Mouse (Mus musculus): Measurements from ENCODE around the gene Sphk1. TPM values are rescaled to one million over a fixed set of nuclear protein-coding genes. Genes with fewer than 3 reads are reported as not detected.
A peak's percentile ranks its signal among the peaks of the same experiment; 100 is the strongest.

Gene Sphk1
- 3.3 and 4.2 TPM in 2 replicates for polyA plus RNA-seq (2012; rRNA removed)

DNA sequence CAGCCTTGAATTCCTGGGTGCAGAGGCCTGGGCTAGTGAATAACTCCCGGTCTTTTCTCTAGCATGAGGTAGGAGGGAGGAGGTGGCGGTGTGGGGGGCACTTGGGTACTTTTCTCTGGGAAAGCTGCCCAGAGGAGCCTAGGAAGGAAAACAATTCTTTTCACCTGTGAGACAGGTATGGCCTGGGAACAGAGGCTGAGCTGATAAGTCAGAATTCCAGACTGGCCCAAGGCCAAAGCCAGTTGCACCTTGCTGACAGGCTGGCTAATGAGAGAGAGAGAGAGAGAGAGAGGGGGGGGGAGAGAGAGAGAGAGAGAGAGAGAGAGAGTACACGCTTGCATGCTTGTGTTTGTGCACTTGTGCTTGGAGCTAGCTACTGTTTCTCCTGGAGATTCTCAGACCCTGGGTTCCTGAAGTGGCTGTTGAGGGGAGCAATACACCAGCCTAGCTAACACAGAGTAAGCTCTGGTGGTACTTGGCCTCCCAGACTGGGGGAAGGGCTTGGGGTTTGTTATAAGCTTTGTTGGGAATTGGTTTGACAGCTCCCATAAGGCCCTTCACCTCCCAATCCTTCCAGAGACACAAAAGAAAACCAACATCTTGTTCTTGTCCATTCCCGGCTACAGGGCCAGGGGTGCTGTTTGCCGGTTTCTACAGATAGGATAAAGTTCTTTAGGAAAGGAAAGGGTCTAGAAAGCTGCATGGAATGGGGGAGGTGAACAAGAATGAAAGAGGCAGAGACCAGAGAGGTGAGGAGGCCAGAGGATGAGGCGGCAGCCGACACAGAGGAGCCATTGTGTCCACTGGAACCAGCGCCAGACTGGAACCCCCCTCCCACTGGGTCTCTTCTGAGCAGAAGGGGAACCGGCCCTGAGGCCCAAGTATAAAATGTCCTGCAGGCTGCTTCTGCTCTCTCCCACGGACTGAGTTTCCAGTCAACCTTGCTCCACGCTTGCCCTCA lies at the start of gene Sphk1:
Sphk1 (plus strand) TSS at position 739 of the 961 bp plus-strand sequence.
- Histone ChIP-seq H3K36me3 (ENCODE audit: control insufficient read depth, insufficient read depth, low read length) (no peaks in the 10 kb centered on the region), H3K27me3 (ENCODE audit: control insufficient read depth, insufficient read depth, low read length) (0 out of 2 replicates have a peak, but pooled peaks cover 2% of the 10 kb centered on the region), H3K4me1 (ENCODE audit: control insufficient read depth, insufficient read depth, low read length) (peaks cover 26% of the 10 kb centered on the region), H3K27ac (ENCODE audit: control insufficient read depth, insufficient read depth, low read depth, low read length) (no peak within 1 kb of the TSS), H3K4me3 (ENCODE audit: control insufficient read depth, low read depth, low read length) (peak within 1 kb of the TSS; percentile 20; the same call in 1 of the 2 replicates)
- TF ChIP-seq CTCF (IDR thresholded peaks at IDR 0.05; ENCODE audit: control insufficient read depth, insufficient read depth, insufficient replicate concordance, low read depth, low read length) (no peak), POLR2A (IDR thresholded peaks at IDR 0.05; ENCODE audit: control insufficient read depth, low read depth, low read length) (no peak)

DNA sequence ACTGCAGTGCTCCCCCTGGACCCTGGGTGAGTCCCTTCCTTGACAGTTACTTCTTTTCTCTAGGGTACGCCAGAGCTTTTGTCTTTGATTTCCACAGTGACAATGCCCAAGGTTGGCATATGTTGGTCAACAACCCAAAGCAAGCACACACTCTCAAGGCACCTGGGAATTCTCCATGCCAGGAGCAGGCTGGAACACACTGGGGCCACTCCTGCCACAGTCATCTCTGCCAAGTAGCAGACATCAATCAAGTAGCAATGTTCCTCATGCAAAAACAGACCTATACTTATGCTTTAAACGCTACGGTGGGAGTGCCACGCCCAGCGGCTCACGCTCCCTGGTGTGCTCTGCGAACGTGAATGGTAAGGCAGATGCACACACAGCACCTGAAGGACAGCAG lies 49.8 kb upstream of the Sphk1 start:
- Histone ChIP-seq H3K4me1 (ENCODE audit: control insufficient read depth, insufficient read depth, low read length) (no peaks in the 10 kb centered on the region), H3K27ac (ENCODE audit: control insufficient read depth, insufficient read depth, low read depth, low read length) (no peak overlapping the region), H3K36me3 (ENCODE audit: control insufficient read depth, insufficient read depth, low read length) (peaks cover 2% of the 10 kb centered on the region), H3K4me3 (ENCODE audit: control insufficient read depth, low read depth, low read length) (no peak overlapping the region), H3K27me3 (ENCODE audit: control insufficient read depth, insufficient read depth, low read length) (no peaks in the 10 kb centered on the region)
- no peak for TF ChIP-seq CTCF (IDR thresholded peaks at IDR 0.05; ENCODE audit: control insufficient read depth, insufficient read depth, insufficient replicate concordance, low read depth, low read length)
- TF ChIP-seq POLR2A (IDR thresholded peaks at IDR 0.05; ENCODE audit: control insufficient read depth, low read depth, low read length) = no peak

DNA sequence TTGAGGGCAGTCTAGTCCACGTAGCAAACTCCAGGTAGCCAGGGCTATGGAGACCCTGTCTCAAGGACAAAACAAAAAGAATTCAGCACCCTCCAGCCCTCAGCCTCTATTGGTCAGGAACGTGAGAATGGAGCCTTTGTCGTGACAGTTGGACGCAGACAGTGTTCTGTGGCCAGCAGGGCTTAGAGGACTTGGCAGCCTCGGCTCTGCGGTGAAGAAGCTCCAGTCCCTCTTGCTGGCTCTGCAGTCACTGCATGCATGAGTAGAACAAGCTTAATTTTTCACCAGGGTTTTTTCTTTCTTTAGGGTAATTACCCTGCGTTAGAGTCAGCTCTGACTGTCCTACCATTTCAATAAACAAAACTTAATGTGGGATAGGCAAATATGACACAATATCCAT lies 48.9 kb upstream of the Sphk1 start:
- Histone ChIP-seq H3K4me3 (ENCODE audit: control insufficient read depth, low read depth, low read length) (no peak overlapping the region), H3K4me1 (ENCODE audit: control insufficient read depth, insufficient read depth, low read length) (no peaks in the 10 kb centered on the region), H3K36me3 (ENCODE audit: control insufficient read depth, insufficient read depth, low read length) (peaks cover 2% of the 10 kb centered on the region; the same call in 1 of the 2 replicates), H3K27ac (ENCODE audit: control insufficient read depth, insufficient read depth, low read depth, low read length) (no peak overlapping the region), H3K27me3 (ENCODE audit: control insufficient read depth, insufficient read depth, low read length) (no peaks in the 10 kb centered on the region)
- TF ChIP-seq POLR2A (IDR thresholded peaks at IDR 0.05; ENCODE audit: control insufficient read depth, low read depth, low read length) = no peak
- no peak for TF ChIP-seq CTCF (IDR thresholded peaks at IDR 0.05; ENCODE audit: control insufficient read depth, insufficient read depth, insufficient replicate concordance, low read depth, low read length)

DNA sequence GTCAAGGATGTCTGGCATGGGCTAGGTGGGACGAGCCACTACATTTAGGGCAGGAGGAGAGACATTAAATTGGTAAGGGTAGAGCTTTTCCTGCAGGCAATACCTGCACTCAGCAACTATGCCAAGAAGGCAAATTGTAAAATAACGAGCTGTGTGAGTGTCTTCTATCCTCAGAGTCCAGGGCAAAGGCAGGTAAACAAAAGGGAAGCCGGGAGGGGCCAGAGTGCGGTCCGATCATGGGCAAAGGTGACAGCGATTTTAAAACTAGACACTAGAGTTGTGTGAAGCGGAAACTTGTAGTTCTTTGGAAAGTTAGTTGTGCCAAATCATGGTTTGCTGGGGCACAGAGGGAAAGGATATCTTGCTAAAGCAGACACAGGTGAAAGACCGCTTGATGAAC lies 46.5 kb upstream of the Sphk1 start:
- TF ChIP-seq POLR2A (IDR thresholded peaks at IDR 0.05; ENCODE audit: control insufficient read depth, low read depth, low read length) (no peak), CTCF (IDR thresholded peaks at IDR 0.05; ENCODE audit: control insufficient read depth, insufficient read depth, insufficient replicate concordance, low read depth, low read length) (no peak)
- Histone ChIP-seq H3K27me3 (ENCODE audit: control insufficient read depth, insufficient read depth, low read length) (no peaks in the 10 kb centered on the region), H3K4me1 (ENCODE audit: control insufficient read depth, insufficient read depth, low read length) (peaks cover 3% of the 10 kb centered on the region), H3K36me3 (ENCODE audit: control insufficient read depth, insufficient read depth, low read length) (peaks cover 2% of the 10 kb centered on the region; the same call in 1 of the 2 replicates), H3K27ac (ENCODE audit: control insufficient read depth, insufficient read depth, low read depth, low read length) (no peak overlapping the region), H3K4me3 (ENCODE audit: control insufficient read depth, low read depth, low read length) (no peak overlapping the region)

DNA sequence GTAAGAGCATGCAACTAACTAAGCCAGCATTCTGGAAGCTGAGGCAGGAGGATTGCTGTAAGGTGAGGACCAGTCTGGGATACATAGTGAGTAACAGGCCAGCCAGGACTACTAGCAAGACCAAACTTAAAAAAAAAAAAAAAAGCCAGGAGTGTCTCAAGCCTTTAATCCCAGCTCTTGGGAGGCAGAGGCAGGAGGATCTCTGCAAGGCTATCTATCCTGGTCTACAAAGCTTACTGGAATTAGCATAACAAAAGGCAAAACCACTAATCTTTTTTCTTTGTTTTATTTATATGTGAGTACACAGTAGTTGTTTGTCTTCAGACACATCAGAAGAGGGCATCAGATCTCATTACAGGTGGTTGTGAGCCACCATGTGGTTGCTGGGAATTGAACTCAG lies 42.5 kb upstream of the Sphk1 start:
- no peak for TF ChIP-seq CTCF (IDR thresholded peaks at IDR 0.05; ENCODE audit: control insufficient read depth, insufficient read depth, insufficient replicate concordance, low read depth, low read length)
- no peak for TF ChIP-seq POLR2A (IDR thresholded peaks at IDR 0.05; ENCODE audit: control insufficient read depth, low read depth, low read length)
- Histone ChIP-seq H3K27ac (ENCODE audit: control insufficient read depth, insufficient read depth, low read depth, low read length) (no peak overlapping the region), H3K4me1 (ENCODE audit: control insufficient read depth, insufficient read depth, low read length) (peaks cover 10% of the 10 kb centered on the region), H3K27me3 (ENCODE audit: control insufficient read depth, insufficient read depth, low read length) (no peaks in the 10 kb centered on the region), H3K4me3 (ENCODE audit: control insufficient read depth, low read depth, low read length) (no peak overlapping the region), H3K36me3 (ENCODE audit: control insufficient read depth, insufficient read depth, low read length) (0 out of 2 replicates have a peak, but pooled peaks cover 1% of the 10 kb centered on the region)

DNA sequence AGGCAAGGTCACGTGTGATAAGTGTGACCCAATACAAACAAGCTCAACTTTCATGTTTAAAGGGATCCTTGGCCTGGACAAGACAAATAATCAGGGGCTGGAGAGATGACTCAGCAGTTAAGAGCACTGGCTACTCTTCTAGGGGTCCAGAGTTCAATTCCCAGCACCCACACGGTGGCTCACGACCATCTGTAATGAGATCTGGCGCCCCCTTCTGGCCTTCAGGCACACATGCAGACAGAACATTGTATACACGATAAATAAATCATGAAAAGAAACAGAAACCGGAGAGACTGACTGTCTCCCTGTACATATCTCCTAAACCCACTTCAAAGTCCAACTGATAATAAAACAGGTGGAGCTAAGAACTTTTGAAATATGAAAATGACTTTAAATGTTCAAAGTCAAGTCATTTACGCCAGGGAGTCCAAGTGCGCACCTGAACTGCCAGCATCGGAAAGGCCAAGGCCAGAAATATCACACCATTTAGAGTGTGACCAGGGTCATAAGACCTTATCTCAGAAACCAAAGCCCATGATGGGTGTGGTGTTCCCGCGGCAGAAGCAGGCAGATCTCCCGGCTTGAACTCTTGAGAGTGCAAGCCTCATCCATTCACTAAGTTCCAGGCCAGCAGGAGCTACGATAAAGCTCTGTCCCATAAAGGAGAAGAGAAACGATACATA lies 41.9 kb upstream of the Sphk1 start:
- Histone ChIP-seq H3K27ac (ENCODE audit: control insufficient read depth, insufficient read depth, low read depth, low read length) (no peak overlapping the region), H3K4me1 (ENCODE audit: control insufficient read depth, insufficient read depth, low read length) (peaks cover 10% of the 10 kb centered on the region), H3K27me3 (ENCODE audit: control insufficient read depth, insufficient read depth, low read length) (no peaks in the 10 kb centered on the region), H3K4me3 (ENCODE audit: control insufficient read depth, low read depth, low read length) (peak overlapping the region; percentile 67), H3K36me3 (ENCODE audit: control insufficient read depth, insufficient read depth, low read length) (no peaks in the 10 kb centered on the region)
- TF ChIP-seq POLR2A (IDR thresholded peaks at IDR 0.05; ENCODE audit: control insufficient read depth, low read depth, low read length) (no peak), CTCF (IDR thresholded peaks at IDR 0.05; ENCODE audit: control insufficient read depth, insufficient read depth, insufficient replicate concordance, low read depth, low read length) (peak; percentile 71; the same call in 1 of the 2 replicates)

DNA sequence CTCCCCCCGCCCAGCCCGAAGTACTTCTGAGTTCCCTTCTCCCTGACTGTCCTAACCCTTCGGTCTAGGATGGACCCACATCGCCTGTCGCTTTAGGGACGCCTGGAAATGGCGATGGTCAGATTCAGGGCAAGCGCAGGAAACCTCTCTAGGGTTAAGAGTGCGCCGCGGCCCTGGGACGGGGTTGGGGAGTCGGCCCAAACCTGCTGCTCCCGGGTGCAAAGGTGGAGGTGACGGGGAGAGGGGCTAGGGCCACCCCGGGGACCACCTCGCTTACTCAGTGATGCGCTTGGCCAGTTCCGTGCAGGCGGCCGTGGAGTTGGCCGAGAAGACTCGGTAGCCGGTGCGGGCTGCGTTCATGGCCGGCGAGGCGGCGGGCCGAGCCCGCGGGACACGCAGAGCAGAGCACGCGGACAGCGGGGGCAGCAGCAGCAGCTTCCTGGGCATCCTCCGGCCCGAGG lies 40.9 kb upstream of the Sphk1 start:
- no peaks in the 10 kb centered on the region for H3K36me3 ChIP-seq (ENCODE audit: control insufficient read depth, insufficient read depth, low read length)
- TF ChIP-seq POLR2A (IDR thresholded peaks at IDR 0.05; ENCODE audit: control insufficient read depth, low read depth, low read length) (no peak), CTCF (IDR thresholded peaks at IDR 0.05; ENCODE audit: control insufficient read depth, insufficient read depth, insufficient replicate concordance, low read depth, low read length) (no peak)
- peak overlapping the region; percentile 96 for H3K27ac ChIP-seq (ENCODE audit: control insufficient read depth, insufficient read depth, low read depth, low read length)
- peak overlapping the region; percentile 98 for H3K4me3 ChIP-seq (ENCODE audit: control insufficient read depth, low read depth, low read length)
- H3K4me1 ChIP-seq (ENCODE audit: control insufficient read depth, insufficient read depth, low read length) = peaks cover 10% of the 10 kb centered on the region
- H3K27me3 ChIP-seq (ENCODE audit: control insufficient read depth, insufficient read depth, low read length) = no peaks in the 10 kb centered on the region

Data from testis, adult 2 months (tissue).